In the genomic region with DNA sequence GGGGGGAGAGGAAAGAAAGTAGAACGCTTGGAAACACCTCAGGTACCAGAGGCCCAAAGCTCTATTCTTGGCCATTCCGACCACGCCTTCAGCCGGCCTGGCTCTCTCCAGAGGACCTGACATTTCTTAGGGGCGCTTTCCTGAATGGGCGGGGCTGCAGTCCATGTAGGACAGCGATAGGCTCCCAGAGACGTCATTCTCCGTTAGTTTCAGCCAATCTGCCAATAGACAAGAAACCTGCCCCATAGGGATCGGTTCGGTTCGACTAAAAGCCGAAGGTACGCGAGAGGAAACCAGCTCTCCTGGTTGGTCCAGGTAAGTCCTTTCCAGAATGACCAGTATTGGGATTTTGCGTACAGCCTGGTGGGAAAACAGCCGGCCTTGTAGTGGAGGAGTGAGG, we compare ENCODE assay signal across 8 mouse cellular contexts. TPM values are rescaled to one million over a fixed set of nuclear protein-coding genes. Genes with fewer than 3 reads are reported as not detected.
DNase-seq lines count a peak whose midpoint lies in the region; ATAC-seq and TF ChIP-seq lines count a peak whose summit lies in the region.

No protein-coding gene starts in this region.

- in situ Hi-C loops in ES-E14 (cut with MboI; ENCODE audit: low sequenced_read_pairs in 2 of 2, unreplicated experiment in 2 of 2): no loop called here

- no peak overlapping the region for H3K27ac ChIP-seq in ES-E14 (ENCODE audit: insufficient read depth, low read depth, low read length, poor library complexity, severe bottlenecking)
- no peak overlapping the region for H3K27ac ChIP-seq in forebrain, embryonic 13.5 days
- H3K27ac ChIP-seq in liver, embryonic 14.5 days: no peak overlapping the region
- no peak overlapping the region for H3K27ac ChIP-seq in neural tube, embryonic 15.5 days (replicated peaks)

- 5% methylated on average over 17 of the region's 17 CpGs for WGBS in forebrain, embryonic 13.5 days
- 7% methylated on average over 17 of the region's 17 CpGs for WGBS in large intestine, adult 2 months
- 8% methylated on average over 17 of the region's 17 CpGs for WGBS in liver, embryonic 14.5 days (ENCODE audit: insufficient replicate concordance)
- WGBS in neural tube, embryonic 15.5 days: 3% methylated on average over 17 of the region's 17 CpGs

- H3K4me3 ChIP-seq in ES-E14 (ENCODE audit: insufficient read depth in 1 of 2, low read depth in 1 of 2, low read length in 2 of 2, poor library complexity in 1 of 2, severe bottlenecking in 1 of 2): peak overlapping the region; percentile 2 to 54; a peak in 3 of 4 replicates
- H3K4me3 ChIP-seq in forebrain, embryonic 13.5 days: peak overlapping the region; percentile 27
- H3K4me3 ChIP-seq in liver, embryonic 14.5 days (ENCODE audit: insufficient read depth in 1 of 2, low read depth in 2 of 2, low read length in 2 of 2): peak overlapping the region; percentile 30 to 36
- H3K4me3 ChIP-seq in neural tube, embryonic 15.5 days (replicated peaks): peak overlapping the region; percentile 37

- DNase-seq in ES-E14 (ENCODE audit: low read depth, low spot score): peak; percentile 89
- peak; percentile 94 for DNase-seq in heart, postnatal 10 days
- DNase-seq in large intestine, adult 2 months (ENCODE audit: low read depth, low spot score): peak; percentile 37
- DNase-seq in liver, embryonic 14.5 days (ENCODE audit: low read depth in 3 of 3, low spot score in 3 of 3): peak; percentile 56 to 59 (median 58)

- H3K4me1 ChIP-seq in ES-E14 (ENCODE audit: control insufficient read depth in 2 of 2, insufficient read depth in 2 of 2, low read length in 2 of 2, poor library complexity in 1 of 2): peaks cover 0 to 16% of the 10 kb centered on the region in 2 experiments; a peak in 2 of 4 replicates
- H3K4me1 ChIP-seq in forebrain, embryonic 13.5 days: peaks cover 18% of the 10 kb centered on the region
- peaks cover 3 to 11% of the 10 kb centered on the region in 2 experiments; a peak in 3 of 4 replicates for H3K4me1 ChIP-seq in liver, embryonic 14.5 days (replicated peaks; ENCODE audit: control insufficient read depth in 2 of 2, insufficient read depth in 2 of 2, low read length in 1 of 2)
- peaks cover 35% of the 10 kb centered on the region for H3K4me1 ChIP-seq in neural tube, embryonic 15.5 days

- H3K4me2 ChIP-seq in forebrain, embryonic 13.5 days: peak overlapping the region; percentile 54
- H3K4me2 ChIP-seq in liver, embryonic 14.5 days (ENCODE audit: low read depth): peak overlapping the region; percentile 54
- H3K4me2 ChIP-seq in neural tube, embryonic 15.5 days: peak overlapping the region; percentile 54

- TF ChIP-seq EP300 in liver, embryonic 14.5 days (IDR thresholded peaks at IDR 0.05; ENCODE audit: low read depth): no peak

- peaks cover 11% of the 10 kb centered on the region for H3K27me3 ChIP-seq in forebrain, embryonic 13.5 days
- H3K27me3 ChIP-seq in liver, embryonic 14.5 days (ENCODE audit: control insufficient read depth, insufficient read depth, low read length): no peaks in the 10 kb centered on the region
- H3K27me3 ChIP-seq in neural tube, embryonic 15.5 days (replicated peaks): no peaks in the 10 kb centered on the region

- H3K9me3 ChIP-seq in ES-E14 (ENCODE audit: control insufficient read depth, insufficient read depth, low read depth, low read length): no peaks in the 10 kb centered on the region
- H3K9me3 ChIP-seq in forebrain, embryonic 13.5 days (replicated peaks): no peaks in the 10 kb centered on the region
- H3K9me3 ChIP-seq in liver, embryonic 14.5 days (ENCODE audit: control insufficient read depth, low read length): no peaks in the 10 kb centered on the region
- no peaks in the 10 kb centered on the region for H3K9me3 ChIP-seq in neural tube, embryonic 15.5 days (replicated peaks)

- no peak overlapping the region for H3K9ac ChIP-seq in ES-E14 (ENCODE audit: insufficient read depth, low read depth, low read length, poor library complexity, severe bottlenecking)
- no peak overlapping the region for H3K9ac ChIP-seq in forebrain, embryonic 13.5 days
- H3K9ac ChIP-seq in liver, embryonic 14.5 days (replicated peaks): no peak overlapping the region; the same call in 1 of the 2 replicates
- peak overlapping the region; percentile 24 for H3K9ac ChIP-seq in neural tube, embryonic 15.5 days (replicated peaks)

- no peaks in the 10 kb centered on the region for H3K36me3 ChIP-seq in ES-E14 (ENCODE audit: control insufficient read depth, insufficient read depth, low read length, poor library complexity, severe bottlenecking)
- peaks cover 8% of the 10 kb centered on the region; the same call in 1 of the 2 replicates for H3K36me3 ChIP-seq in forebrain, embryonic 13.5 days (ENCODE audit: poor library complexity, severe bottlenecking)
- no peaks in the 10 kb centered on the region for H3K36me3 ChIP-seq in liver, embryonic 14.5 days (replicated peaks; ENCODE audit: control insufficient read depth, insufficient read depth, low read depth)
- peaks cover 3% of the 10 kb centered on the region; the same call in 1 of the 2 replicates for H3K36me3 ChIP-seq in neural tube, embryonic 15.5 days

- TF ChIP-seq CTCF in liver, embryonic 14.5 days (IDR thresholded peaks at IDR 0.05; ENCODE audit: low read depth): no peak

- peak; percentile 83 for ATAC-seq in cerebellum, adult (ENCODE audit: insufficient number of reproducible peaks, low FRiP score, low TSS enrichment)
- peak; percentile 62 for ATAC-seq in forebrain, embryonic 13.5 days
- peak; percentile 48; the same call in 1 of the 2 replicates for ATAC-seq in liver, embryonic 14.5 days (ENCODE audit: insufficient read depth)
- ATAC-seq in neural tube, embryonic 15.5 days (ENCODE audit: low FRiP score): peak; percentile 84
- no peak for ATAC-seq in CD4-positive, CD25-positive, alpha-beta regulatory T cell, adult 4 months

- intact Hi-C loops in heart, postnatal 10 days (cut with DNase I): loop anchor here (5.0 kb wide), 1 partner anchor 94 kb away; no protein-coding TSS in a partner anchor

TF ChIP-seq in ES-E14, 5 proteins besides CTCF, POLR2A, EP300 and RAD21:
- TF ChIP-seq HCFC1 (IDR thresholded peaks at IDR 0.05; ENCODE audit: borderline replicate concordance, insufficient read depth, low read length) (no peak), MAFK (IDR thresholded peaks at IDR 0.05; ENCODE audit: insufficient read depth, low read depth, low read length) (no peak), CHD2 (IDR thresholded peaks at IDR 0.05; ENCODE audit: low read depth, low read length) (peak; percentile 70; the same call in 1 of the 2 replicates), ZC3H11A (IDR thresholded peaks at IDR 0.05; ENCODE audit: borderline replicate concordance, low read depth, low read length) (no peak)

RNA-seq across cellular contexts. Expression of a gene that starts 7.0 kb away (rescaled TPM):
- total RNA-seq in ES-E14 (2012; rRNA removed): not detected in 2 replicates
- polyA plus RNA-seq in forebrain, embryonic 13.5 days (2015; fragmentation: Nextera tagmentation; extraction: Ambion mirVana): not detected in 2 replicates
- not detected for total RNA-seq in heart, postnatal 10 days (2021)
- not detected in 2 replicates for polyA plus RNA-seq in large intestine, adult 2 months (2012; rRNA removed)
- polyA plus RNA-seq in liver, embryonic 14.5 days (2012; rRNA removed): not detected in 2 replicates
- not detected in 2 replicates for polyA plus RNA-seq in liver, embryonic 14.5 days (2014; fragmentation: Nextera tagmentation; extraction: Ambion mirVana)
- polyA plus RNA-seq in neural tube, embryonic 15.5 days (2015; fragmentation: Nextera tagmentation; extraction: Ambion mirVana): 0.54 and 2.3 TPM in 2 replicates
- polyA plus RNA-seq in CD4-positive, CD25-positive, alpha-beta regulatory T cell, adult 4 months (2017; shearing (Covaris generic)): not detected

RNA-seq across cellular contexts. Expression of a gene that starts 22.0 kb away (rescaled TPM):
- 3.8 and 4.7 TPM in 2 replicates for total RNA-seq in ES-E14 (2012; rRNA removed)
- 10.6 and 11.9 TPM in 2 replicates for polyA plus RNA-seq in forebrain, embryonic 13.5 days (2015; fragmentation: Nextera tagmentation; extraction: Ambion mirVana)
- total RNA-seq in heart, postnatal 10 days (2021): 10 to 100 TPM; 50.2 to 67.2 TPM
- 46.9 and 90.5 TPM in 2 replicates for polyA plus RNA-seq in large intestine, adult 2 months (2012; rRNA removed)
- polyA plus RNA-seq in liver, embryonic 14.5 days (2012; rRNA removed): 2.3 TPM in 2 replicates
- 0.38 and 0.72 TPM in 2 replicates for polyA plus RNA-seq in liver, embryonic 14.5 days (2014; fragmentation: Nextera tagmentation; extraction: Ambion mirVana)
- polyA plus RNA-seq in neural tube, embryonic 15.5 days (2015; fragmentation: Nextera tagmentation; extraction: Ambion mirVana): 12.1 and 12.5 TPM in 2 replicates
- polyA plus RNA-seq in CD4-positive, CD25-positive, alpha-beta regulatory T cell, adult 4 months (2017; shearing (Covaris generic)): 10 to 100 TPM; 14.2 to 24.4 TPM

RNA-seq across cellular contexts. Expression of a gene that starts 36.1 kb away (rescaled TPM):
- total RNA-seq in ES-E14 (2012; rRNA removed): 0.31 TPM in 1 of 2 replicates, not detected in the other
- 0.40 and 0.45 TPM in 2 replicates for polyA plus RNA-seq in forebrain, embryonic 13.5 days (2015; fragmentation: Nextera tagmentation; extraction: Ambion mirVana)
- not detected for total RNA-seq in heart, postnatal 10 days (2021)
- polyA plus RNA-seq in large intestine, adult 2 months (2012; rRNA removed): 0.20 TPM in 1 of 2 replicates, not detected in the other
- not detected in 2 replicates for polyA plus RNA-seq in liver, embryonic 14.5 days (2012; rRNA removed)
- not detected in 2 replicates for polyA plus RNA-seq in liver, embryonic 14.5 days (2014; fragmentation: Nextera tagmentation; extraction: Ambion mirVana)
- 1.3 and 1.6 TPM in 2 replicates for polyA plus RNA-seq in neural tube, embryonic 15.5 days (2015; fragmentation: Nextera tagmentation; extraction: Ambion mirVana)
- polyA plus RNA-seq in CD4-positive, CD25-positive, alpha-beta regulatory T cell, adult 4 months (2017; shearing (Covaris generic)): not detected

RNA-seq across cellular contexts. Expression of a gene that starts 59.6 kb away (rescaled TPM):
- total RNA-seq in ES-E14 (2012; rRNA removed): 47.5 and 69.9 TPM in 2 replicates
- polyA plus RNA-seq in forebrain, embryonic 13.5 days (2015; fragmentation: Nextera tagmentation; extraction: Ambion mirVana): 14.2 and 16.6 TPM in 2 replicates
- 10 to 100 TPM; 28.8 to 29.9 TPM for total RNA-seq in heart, postnatal 10 days (2021)
- polyA plus RNA-seq in large intestine, adult 2 months (2012; rRNA removed): 11.6 and 14.3 TPM in 2 replicates
- polyA plus RNA-seq in liver, embryonic 14.5 days (2012; rRNA removed): 1.3 TPM in 2 replicates
- polyA plus RNA-seq in liver, embryonic 14.5 days (2014; fragmentation: Nextera tagmentation; extraction: Ambion mirVana): 0.53 and 0.71 TPM in 2 replicates
- 19.3 and 22.7 TPM in 2 replicates for polyA plus RNA-seq in neural tube, embryonic 15.5 days (2015; fragmentation: Nextera tagmentation; extraction: Ambion mirVana)
- polyA plus RNA-seq in CD4-positive, CD25-positive, alpha-beta regulatory T cell, adult 4 months (2017; shearing (Covaris generic)): under 1 TPM; 0.10 to 0.11 TPM

Comparison
In these comparisons a context has a peak if more than half of its experiments do, and no peak if none do; other contexts are left out.
1. DNase-seq: peak in every context shown above with its lines; median percentile 94 in heart, postnatal 10 days; 89 in ES-E14; 58 in liver, embryonic 14.5 days; 37 in large intestine, adult 2 months.